Mouse (Mus musculus) kidney, postnatal 10 days (tissue): ENCODE results near the gene Kcnab3.
"Not testable (repeated sequence)": the region's sequence is repeated elsewhere in the genome, so short reads cannot be mapped to it uniquely, and the experiment has no call there.

ENCODE experiments used
- DNase-seq: peaks from one replicate; pipeline ENCODE4 v3.0.0; 2021; ENCODE audit warnings: mixed read lengths

Kcnab3 gene

GRCm38 (mm10) chr11:69325628-69326407 is at the start of gene Kcnab3:
Kcnab3 (plus strand) TSS chr11:69326258.
- peak; percentile 93 for DNase-seq

- no peak for DNase-seq
Observed at GRCm38 (mm10) chr11:69277267-69277666, 48.8 kb upstream of the Kcnab3 start.

- no peak for DNase-seq
Observed at GRCm38 (mm10) chr11:69291111-69291510, 34.9 kb upstream of the Kcnab3 start.

GRCm38 (mm10) chr11:69295286-69295685 is 30.8 kb upstream of the Kcnab3 start:
- no peak for DNase-seq

- no peak for DNase-seq
Observed at GRCm38 (mm10) chr11:69297799-69298198, 28.3 kb upstream of the Kcnab3 start.

- no peak for DNase-seq
Observed at GRCm38 (mm10) chr11:69298231-69298630, 27.8 kb upstream of the Kcnab3 start.

GRCm38 (mm10) chr11:69302817-69303216 is 23.2 kb upstream of the Kcnab3 start:
- DNase-seq: no peak

- DNase-seq: no peak
Observed at GRCm38 (mm10) chr11:69305291-69305690, 20.8 kb upstream of the Kcnab3 start.

- no peak for DNase-seq
Observed at GRCm38 (mm10) chr11:69306039-69306438, 20.0 kb upstream of the Kcnab3 start.

- no peak for DNase-seq
Observed at GRCm38 (mm10) chr11:69311266-69311665, 14.8 kb upstream of the Kcnab3 start.

- DNase-seq: no peak
Observed at GRCm38 (mm10) chr11:69316361-69316760, 9.7 kb upstream of the Kcnab3 start.

- not testable (repeated sequence) for DNase-seq
Observed at GRCm38 (mm10) chr11:69318000-69318399, 8.1 kb upstream of the Kcnab3 start.

- DNase-seq: no peak
Observed at GRCm38 (mm10) chr11:69321580-69321979, 4.5 kb upstream of the Kcnab3 start.

- no peak for DNase-seq
Observed at GRCm38 (mm10) chr11:69322010-69322409, 4.0 kb upstream of the Kcnab3 start.

GRCm38 (mm10) chr11:69322693-69323471 is 3.2 kb upstream of the Kcnab3 start:
- no peak for DNase-seq

- DNase-seq: peak; percentile 99
Observed at GRCm38 (mm10) chr11:69323667-69324111, 2.4 kb upstream of the Kcnab3 start, which contains the start of the genes Cntrob and Trappc1. Cntrob (minus strand) TSS chr11:69323775. Trappc1 (plus strand) TSS chr11:69323980.

GRCm38 (mm10) chr11:69324749-69325148 is 1.3 kb upstream of the Kcnab3 start:
- no peak for DNase-seq

GRCm38 (mm10) chr11:69326408-69327156 is 524 bp downstream of the Kcnab3 start:
- peak; percentile 55 for DNase-seq

GRCm38 (mm10) chr11:69327157-69327442 is 1.0 kb downstream of the Kcnab3 start:
- no peak for DNase-seq

GRCm38 (mm10) chr11:69327648-69328047 is 1.6 kb downstream of the Kcnab3 start:
- DNase-seq: no peak

GRCm38 (mm10) chr11:69328517-69328916 is 2.5 kb downstream of the Kcnab3 start:
- no peak for DNase-seq

GRCm38 (mm10) chr11:69331152-69331551 is 5.1 kb downstream of the Kcnab3 start:
- DNase-seq: no peak

- peak; percentile 86 for DNase-seq
Observed at GRCm38 (mm10) chr11:69331929-69332405, 5.9 kb downstream of the Kcnab3 start.
